Mouse (Mus musculus): Measurements from ENCODE around the gene Izumo1.

DNA sequence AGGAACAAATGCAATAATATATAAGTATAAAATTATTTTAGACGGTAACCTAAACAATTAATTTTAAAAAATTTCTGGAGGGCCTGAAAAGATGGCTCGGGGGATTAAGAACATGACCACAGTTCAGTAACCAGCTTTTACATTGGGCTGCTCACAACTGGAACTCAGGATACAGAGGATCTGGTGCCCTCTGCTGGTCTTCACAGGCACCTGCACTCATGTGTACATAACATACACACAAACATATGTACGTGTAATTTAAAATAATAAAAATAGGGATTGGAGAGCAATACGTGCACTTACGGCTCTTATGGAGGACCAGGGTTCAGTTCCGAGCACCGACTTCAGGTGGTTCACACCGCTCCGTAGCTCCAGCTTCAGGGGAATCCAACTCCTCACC lies 47.3 kb downstream of the Izumo1 start:
- TF ChIP-seq POLR2A (IDR thresholded peaks at IDR 0.05; ENCODE audit: insufficient read depth, low read depth, low read length) (no peak), CTCF (IDR thresholded peaks at IDR 0.05; ENCODE audit: insufficient read depth, low read depth, low read length) (no peak)

Data from olfactory bulb, adult 2 months (tissue).